Mouse (Mus musculus): ENCODE results near the gene Gm28557. TPM values are rescaled to one million over a fixed set of nuclear protein-coding genes. Genes with fewer than 3 reads are reported as not detected.

The Gm28557 gene
- total RNA-seq, 1 experiment from 2014 or later = 1.7 TPM

DNA sequence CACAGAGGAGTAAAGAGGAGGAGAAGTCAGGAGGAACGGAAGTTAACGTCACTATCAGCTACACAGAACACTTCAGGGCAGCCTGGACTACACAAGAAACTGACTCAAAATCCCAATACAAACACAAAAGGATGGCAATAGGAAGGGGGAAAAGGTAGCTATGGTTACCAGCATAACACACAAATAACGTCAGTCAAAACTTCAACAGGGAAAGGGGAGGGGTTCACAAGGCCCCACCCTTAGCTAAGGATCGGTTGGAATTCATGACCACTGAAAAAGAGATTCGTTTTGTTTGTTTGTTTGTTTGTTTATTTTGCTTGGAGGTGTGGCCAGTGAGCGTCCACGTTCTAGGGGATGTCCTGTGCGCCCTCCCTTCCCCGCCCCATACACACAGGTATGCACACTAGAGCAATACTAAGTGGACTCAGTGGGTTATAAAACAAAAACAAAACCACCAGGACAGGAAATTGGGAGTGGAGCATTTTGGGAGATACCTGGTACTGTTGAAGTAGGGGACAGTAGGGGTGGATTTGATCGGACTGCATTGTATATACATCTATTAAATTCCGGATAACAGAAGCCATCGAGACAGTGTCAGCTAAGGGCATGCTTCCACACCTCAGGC is 48.1 kb downstream of the Gm28557 start:
- no peak for ATAC-seq (replicated peaks; ENCODE audit: insufficient number of reproducible peaks, low FRiP score, low TSS enrichment, poor library complexity, severe bottlenecking)

Other genes starting within 250 kb of the Gm28557 start
- 0.76 to 2.0 TPM (median 1.6 TPM) in 3 replicates for gene Gm10767, start 203.7 kb downstream of the Gm28557 start, total RNA-seq (2017)
- 3.7 to 8.8 TPM (median 4.7 TPM) in 3 replicates for gene Zfp712, start 47.4 kb downstream of the Gm28557 start, total RNA-seq (2017)
- 0.48 TPM in 1 of 3 replicates, not detected in the others for gene Zfp708, start 10.6 kb downstream of the Gm28557 start, total RNA-seq (2017)
- 0.19 TPM in 2 of 3 replicates, not detected in the other for gene Rslcan18, start 7.7 kb upstream of the Gm28557 start, total RNA-seq (2017)
- 1.7 to 5.2 TPM (median 2.8 TPM) in 3 replicates for gene Zfp759, start 13.1 kb upstream of the Gm28557 start, total RNA-seq (2017)
- 3.9 to 13.6 TPM (median 5.7 TPM) in 3 replicates for gene Rsl1, start 64.6 kb upstream of the Gm28557 start, total RNA-seq (2017)
- 1.7 to 3.2 TPM (median 1.8 TPM) in 3 replicates for gene Zfp455, start 85.9 kb upstream of the Gm28557 start, total RNA-seq (2017)
- 2.8 to 14.4 TPM (median 6.1 TPM) in 3 replicates for gene Zfp458, start 169.9 kb upstream of the Gm28557 start, total RNA-seq (2017)
- gene Zfp457, start 197.9 kb upstream of the Gm28557 start, total RNA-seq (2017) = 1.1 to 3.5 TPM (median 1.8 TPM) in 3 replicates
- 8.6 to 13.9 TPM (median 13.1 TPM) in 3 replicates for gene Zfp595, start 224.0 kb upstream of the Gm28557 start, total RNA-seq (2017)

Data from monocyte, adult 5-6 weeks (primary cell).